Mouse (Mus musculus) cerebellum, adult 11-12 months (tissue): ENCODE measurements around the gene Catsperb.
"Not testable (repeated sequence)": the region's sequence is repeated elsewhere in the genome, so short reads cannot be mapped to it uniquely, and the experiment has no call there.

ENCODE experiments used
- DNase-seq: peaks from one replicate; pipeline ENCODE4 v3.0.0; 2022

The Catsperb gene

GRCm38 (mm10) chr12:101404353-101404752 is at the start of gene Catsperb:
Gene Catsperb (plus strand): TSS chr12:101404653.
- DNase-seq = not testable (repeated sequence)

- not testable (repeated sequence) for DNase-seq
These were observed 43.0 kb upstream of the Catsperb start for GRCm38 (mm10) chr12:101361468-101361867.

GRCm38 (mm10) chr12:101381460-101381859 is 23.0 kb upstream of the Catsperb start:
- not testable (repeated sequence) for DNase-seq

DNA sequence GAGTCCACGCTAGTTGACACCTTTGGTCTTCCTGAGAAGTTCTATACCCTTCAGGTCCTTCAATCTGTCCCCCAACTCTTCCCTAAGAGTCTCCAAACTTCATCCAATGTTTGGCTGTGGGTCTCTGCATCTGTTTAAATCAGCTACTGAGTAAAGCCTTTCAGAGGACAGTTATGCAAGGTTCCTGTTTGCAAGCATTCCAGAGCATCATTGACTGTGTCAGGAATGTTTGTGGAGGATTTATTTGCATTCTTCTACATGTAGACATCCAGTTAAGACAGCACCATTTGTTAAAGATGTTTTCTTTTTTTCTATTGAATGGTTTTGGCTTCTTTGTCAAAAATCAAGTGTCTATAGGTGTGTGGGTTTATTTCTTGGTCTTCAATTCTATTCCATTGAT is 21.7 kb downstream of the Catsperb start:
- DNase-seq = no peak

GRCm38 (mm10) chr12:101462051-101462450 is 57.6 kb downstream of the Catsperb start:
- no peak for DNase-seq

- no peak for DNase-seq
These were observed 79.1 kb downstream of the Catsperb start for GRCm38 (mm10) chr12:101483571-101483970.

- not testable (repeated sequence) for DNase-seq
These were observed 106.9 kb downstream of the Catsperb start for GRCm38 (mm10) chr12:101511326-101511725.

- DNase-seq = not testable (repeated sequence)
These were observed 202.2 kb downstream of the Catsperb start for GRCm38 (mm10) chr12:101606622-101607021.

GRCm38 (mm10) chr12:101633137-101633536 is 228.7 kb downstream of the Catsperb start:
- DNase-seq = no peak

DNA sequence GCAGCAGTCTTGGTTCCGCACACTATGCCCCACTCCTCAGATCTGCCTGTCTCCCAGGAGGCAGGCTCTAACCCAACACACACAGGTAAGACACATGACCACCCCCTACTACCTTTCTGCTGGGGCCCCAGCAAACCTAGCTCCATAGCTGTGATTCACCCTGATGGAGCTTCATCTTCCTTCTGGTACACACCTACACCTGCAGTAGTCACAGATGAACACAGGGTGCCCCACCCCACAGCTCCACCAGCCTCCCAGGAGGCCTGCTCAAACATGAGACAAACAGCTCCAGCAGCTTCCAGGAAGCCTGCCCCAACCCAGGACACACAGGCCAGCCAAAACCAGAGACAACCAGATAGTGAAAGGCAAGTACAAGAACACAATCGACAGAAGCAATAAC is 263.0 kb downstream of the Catsperb start:
- no peak for DNase-seq
